Mouse (Mus musculus) megakaryocyte, embryonic 14.5 days (primary cell): ENCODE data around the gene Brca1.
A peak's percentile ranks its signal among the peaks of the same experiment; 100 is the strongest.

ENCODE experiments used
- FLI1 ChIP-seq: IDR thresholded peaks from 2 replicates; pipeline ENCODE4 v1.6.1; 2012; ENCODE audit warnings: low read length, inconsistent platforms, mixed read lengths
- GATA1 ChIP-seq: IDR thresholded peaks from 3 replicates; pipeline ENCODE4 v1.6.1; 2012; ENCODE audit warnings: mixed read lengths, low read length, inconsistent platforms, borderline replicate concordance

DNA sequence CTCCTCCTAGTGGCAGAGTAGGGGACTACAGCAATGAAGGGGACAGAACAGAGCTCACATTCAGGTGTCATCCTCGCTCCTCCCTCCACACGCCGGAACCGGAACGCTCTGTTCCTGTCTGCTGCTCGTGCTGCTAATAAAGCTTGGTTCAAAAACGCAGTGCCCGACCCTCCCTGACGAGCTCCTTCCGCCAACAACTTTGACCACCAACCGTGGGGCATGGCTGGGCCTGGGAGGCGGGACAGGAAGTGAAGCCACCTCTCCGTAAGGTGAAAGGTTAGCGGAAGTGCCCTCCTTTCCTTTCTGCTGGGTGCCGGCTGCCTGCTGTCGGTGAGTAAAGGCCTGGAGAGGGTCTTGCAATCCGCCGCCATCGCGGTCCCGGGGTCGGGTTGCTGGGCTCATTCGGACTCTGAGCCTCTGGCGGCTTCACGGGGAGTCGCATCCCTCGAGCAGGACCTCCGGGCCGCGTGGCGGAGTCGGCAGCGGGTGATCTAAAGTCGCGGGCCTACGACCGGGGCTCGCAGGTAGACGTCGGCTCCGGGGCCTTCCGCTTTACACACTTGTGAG, 109.5 kb downstream of the Brca1 start, which contains the start of gene Rpl27:
- TF ChIP-seq GATA1, result no peak
- TF ChIP-seq FLI1, result peak; percentile 58
